Mouse (Mus musculus) MEL (cell line): ENCODE data around the gene Gm11444. TPM values are rescaled to one million over a fixed set of nuclear protein-coding genes. Genes with fewer than 3 reads are reported as not detected.

Experiments
- DNase-seq: peaks from one replicate; pipeline ENCODE4 v3.0.0; 2011; ENCODE audit warnings: low read depth, low spot score
- H3K27ac ChIP-seq: 2 replicates; pipeline ENCODE4 v1.5.1; 2012; ENCODE audit warnings: low read depth, mild to moderate bottlenecking, control low read depth, low read length, moderate library complexity; ENCODE audit not compliant: control insufficient read depth
- H3K27me3 ChIP-seq, 2 experiments: fragments of 150-350 bp in 1 of 2; sonication (generic) in 1 of 2; 2 replicates each; pipeline ENCODE4 v1.6.1; 2012; ENCODE audit warnings: low read length in 2 of 2, mild to moderate bottlenecking in 2 of 2, improper control_type of control experiment in 1 of 2, moderate library complexity in 1 of 2; ENCODE audit not compliant: insufficient read depth in 2 of 2, control insufficient read depth in 1 of 2
- H3K36me3 ChIP-seq, 2 experiments: 2 replicates each; pipeline ENCODE4 v1.6.1; 2012 to 2014; ENCODE audit warnings: low read length in 2 of 2, improper control_type of control experiment in 1 of 2, inconsistent platforms in 1 of 2, mild to moderate bottlenecking in 1 of 2; ENCODE audit not compliant: insufficient read depth in 2 of 2, control insufficient read depth in 1 of 2
- H3K4me1 ChIP-seq, 2 experiments: fragments of 150-350 bp in 1 of 2; sonication (generic) in 1 of 2; 2 replicates each; pipeline ENCODE4 v1.6.1; 2012; ENCODE audit warnings: low read length in 2 of 2, improper control_type of control experiment in 1 of 2, mild to moderate bottlenecking in 1 of 2; ENCODE audit not compliant: insufficient read depth in 2 of 2, control insufficient read depth in 1 of 2
- H3K4me3 ChIP-seq, 2 experiments: fragments of 150-350 bp in 1 of 2; sonication (generic) in 1 of 2; 2 replicates each; pipeline ENCODE4 v1.5.1; 2012; ENCODE audit warnings: low read depth in 2 of 2, low read length in 2 of 2, mild to moderate bottlenecking in 2 of 2, moderate library complexity in 2 of 2, control low read depth in 1 of 2, improper control_type of control experiment in 1 of 2; ENCODE audit not compliant: control insufficient read depth in 1 of 2, insufficient read depth in 1 of 2
- H3K79me2 ChIP-seq: 2 replicates; pipeline ENCODE4 v1.6.1; 2012; ENCODE audit warnings: mild to moderate bottlenecking, low read length, moderate library complexity; ENCODE audit not compliant: control insufficient read depth, poor library complexity, insufficient read depth
- H3K9ac ChIP-seq: 2 replicates; pipeline ENCODE4 v1.6.1; 2012; ENCODE audit warnings: low read depth, mild to moderate bottlenecking, control low read depth, low read length, moderate library complexity; ENCODE audit not compliant: control insufficient read depth, poor library complexity, severe bottlenecking
- H3K9me3 ChIP-seq: fragments of 150-350 bp; sonication (generic); replicated peaks from 2 replicates; pipeline ENCODE4 v1.6.1; 2012; ENCODE audit warnings: mild to moderate bottlenecking, low read length, improper control_type of control experiment, moderate library complexity; ENCODE audit not compliant: insufficient read depth
- BHLHE40 ChIP-seq: IDR thresholded peaks from 2 replicates; pipeline ENCODE4 v1.6.1; 2012; ENCODE audit warnings: low read depth, mild to moderate bottlenecking, inconsistent platforms, low read length, improper control_type of control experiment, borderline replicate concordance
- CHD1 ChIP-seq: IDR thresholded peaks from 2 replicates; pipeline ENCODE4 v1.6.1; 2012; ENCODE audit warnings: low read depth, mild to moderate bottlenecking, inconsistent platforms, low read length, improper control_type of control experiment
- CHD2 ChIP-seq: IDR thresholded peaks from 2 replicates; pipeline ENCODE4 v1.6.1; 2011; ENCODE audit warnings: low read length, improper control_type of control experiment
- CTCF ChIP-seq, 3 experiments: IDR thresholded peaks in 2 of 3; conservative IDR thresholded peaks in 1 of 3; 2 replicates each; pipeline ENCODE4 v1.5.1; 2011 to 2012; ENCODE audit warnings: low read length in 3 of 3, low read depth in 2 of 3, mild to moderate bottlenecking in 2 of 3, improper control_type of control experiment in 1 of 3, inconsistent platforms in 1 of 3, mixed read lengths in 1 of 3, moderate library complexity in 1 of 3; ENCODE audit not compliant: control insufficient read depth in 1 of 3, insufficient read depth in 1 of 3, poor library complexity in 1 of 3, severe bottlenecking in 1 of 3
- EP300 ChIP-seq, 2 experiments: IDR thresholded peaks; 2 replicates each; pipeline ENCODE4 v1.6.1; 2011; ENCODE audit warnings: improper control_type of control experiment in 2 of 2, low read length in 2 of 2, low read depth in 1 of 2, mild to moderate bottlenecking in 1 of 2
- ETS1 ChIP-seq: IDR thresholded peaks from 2 replicates; pipeline ENCODE4 v1.6.1; 2012; ENCODE audit warnings: low read depth, mild to moderate bottlenecking, inconsistent platforms, low read length, improper control_type of control experiment, moderate library complexity
- GABPA ChIP-seq: IDR thresholded peaks from 2 replicates; pipeline ENCODE4 v1.6.1; 2012; ENCODE audit warnings: low read depth, mild to moderate bottlenecking, inconsistent platforms, low read length, improper control_type of control experiment, moderate library complexity
- GATA1 ChIP-seq: IDR thresholded peaks from 2 replicates; pipeline ENCODE4 v1.6.1; 2011; ENCODE audit warnings: low read depth, low read length, improper control_type of control experiment
- HCFC1 ChIP-seq: IDR thresholded peaks from 2 replicates; pipeline ENCODE4 v1.6.1; 2012; ENCODE audit warnings: low read depth, mild to moderate bottlenecking, inconsistent platforms, low read length, improper control_type of control experiment, moderate library complexity
- JUND ChIP-seq: IDR thresholded peaks from 2 replicates; pipeline ENCODE4 v1.6.1; 2011; ENCODE audit warnings: low read depth, mild to moderate bottlenecking, improper control_type of control experiment, low read length
- KAT2A ChIP-seq: conservative IDR thresholded peaks from 2 replicates; pipeline ENCODE4 v1.6.1; 2012; ENCODE audit warnings: low read depth, low read length, improper control_type of control experiment, inconsistent platforms
- MAFK ChIP-seq: IDR thresholded peaks from 2 replicates; pipeline ENCODE4 v1.6.1; 2011; ENCODE audit warnings: low read depth, mild to moderate bottlenecking, low read length, improper control_type of control experiment, borderline replicate concordance
- MAX ChIP-seq: IDR thresholded peaks from 2 replicates; pipeline ENCODE4 v1.6.1; 2011; ENCODE audit warnings: low read length, improper control_type of control experiment
- MEF2A ChIP-seq: IDR thresholded peaks from 2 replicates; pipeline ENCODE4 v1.6.1; 2014; ENCODE audit warnings: low read depth, mild to moderate bottlenecking, inconsistent platforms, low read length, improper control_type of control experiment; ENCODE audit not compliant: poor library complexity, insufficient replicate concordance, severe bottlenecking; ENCODE audit errors: extremely low read depth
- MXI1 ChIP-seq: IDR thresholded peaks from 2 replicates; pipeline ENCODE4 v1.6.1; 2011; ENCODE audit warnings: mild to moderate bottlenecking, low read depth, low read length, improper control_type of control experiment
- MYC ChIP-seq: IDR thresholded peaks from 2 replicates; pipeline ENCODE4 v1.6.1; 2011; ENCODE audit warnings: low read depth, mild to moderate bottlenecking, low read length, improper control_type of control experiment, moderate library complexity
- NELFE ChIP-seq: IDR thresholded peaks from 2 replicates; pipeline ENCODE4 v1.6.1; 2011; ENCODE audit warnings: low read depth, low read length, improper control_type of control experiment
- NRF1 ChIP-seq: IDR thresholded peaks from 2 replicates; pipeline ENCODE4 v1.6.1; 2014; ENCODE audit warnings: low read depth, mild to moderate bottlenecking, inconsistent platforms, low read length, improper control_type of control experiment, moderate library complexity; ENCODE audit not compliant: poor library complexity, insufficient read depth, severe bottlenecking
- POLR2A ChIP-seq, 2 experiments: IDR thresholded peaks; 2 replicates each; pipeline ENCODE4 v1.6.1; 2011 to 2012; ENCODE audit warnings: low read length in 2 of 2, mild to moderate bottlenecking in 2 of 2, control low read depth in 1 of 2, improper control_type of control experiment in 1 of 2, low read depth in 1 of 2, moderate library complexity in 1 of 2; ENCODE audit not compliant: control insufficient read depth in 1 of 2, insufficient read depth in 1 of 2, poor library complexity in 1 of 2
- POLR2AphosphoS2 ChIP-seq: IDR thresholded peaks from 2 replicates; pipeline ENCODE4 v1.6.1; 2011; ENCODE audit warnings: low read length, improper control_type of control experiment
- POLR2AphosphoS5 ChIP-seq: IDR thresholded peaks from 2 replicates; pipeline ENCODE4 v1.6.1; 2012; ENCODE audit warnings: low read depth, borderline replicate concordance, mild to moderate bottlenecking, inconsistent platforms, low read length, moderate library complexity, mixed read lengths
- RAD21 ChIP-seq: IDR thresholded peaks from 2 replicates; pipeline ENCODE4 v1.6.1; 2011; ENCODE audit warnings: mild to moderate bottlenecking, low read depth, low read length, improper control_type of control experiment
- SIN3A ChIP-seq: IDR thresholded peaks from 2 replicates; pipeline ENCODE4 v1.6.1; 2012; ENCODE audit warnings: low read length, improper control_type of control experiment, inconsistent platforms
- SMC3 ChIP-seq: IDR thresholded peaks from 2 replicates; pipeline ENCODE4 v1.6.1; 2011; ENCODE audit warnings: low read depth, low read length, improper control_type of control experiment
- TAL1 ChIP-seq: IDR thresholded peaks from 2 replicates; pipeline ENCODE4 v1.6.1; 2012; ENCODE audit warnings: mild to moderate bottlenecking, inconsistent platforms, low read length, moderate library complexity, mixed read lengths
- TBP ChIP-seq: IDR thresholded peaks from 2 replicates; pipeline ENCODE4 v1.8.0; 2011; ENCODE audit warnings: low read depth, low read length, improper control_type of control experiment
- TCF12 ChIP-seq: IDR thresholded peaks from 2 replicates; pipeline ENCODE4 v1.6.1; 2014; ENCODE audit warnings: low read depth, mild to moderate bottlenecking, inconsistent platforms, low read length, improper control_type of control experiment, moderate library complexity
- UBTF ChIP-seq: IDR thresholded peaks from 2 replicates; pipeline ENCODE4 v1.6.1; 2012; ENCODE audit warnings: low read depth, mild to moderate bottlenecking, inconsistent platforms, low read length, improper control_type of control experiment, moderate library complexity, borderline replicate concordance; ENCODE audit not compliant: insufficient read depth
- USF1 ChIP-seq: IDR thresholded peaks from 2 replicates; pipeline ENCODE4 v1.6.1; 2014; ENCODE audit warnings: low read depth, mild to moderate bottlenecking, inconsistent platforms, low read length, improper control_type of control experiment, moderate library complexity
- USF2 ChIP-seq, 2 experiments: IDR thresholded peaks; 2 replicates each; pipeline ENCODE4 v1.6.1; 2011 to 2012; ENCODE audit warnings: improper control_type of control experiment in 2 of 2, low read length in 2 of 2, borderline replicate concordance in 1 of 2, inconsistent platforms in 1 of 2, low read depth in 1 of 2, mild to moderate bottlenecking in 1 of 2; ENCODE audit not compliant: insufficient read depth in 1 of 2
- ZC3H11A ChIP-seq: IDR thresholded peaks from 2 replicates; pipeline ENCODE4 v1.6.1; 2012; ENCODE audit warnings: low read depth, mild to moderate bottlenecking, inconsistent platforms, low read length, improper control_type of control experiment
- ZKSCAN1 ChIP-seq: IDR thresholded peaks from 2 replicates; pipeline ENCODE4 v1.6.1; 2012; ENCODE audit warnings: low read depth, mild to moderate bottlenecking, inconsistent platforms, low read length, improper control_type of control experiment, moderate library complexity
- ZMIZ1 ChIP-seq: IDR thresholded peaks from 2 replicates; pipeline ENCODE4 v1.6.1; 2012; ENCODE audit warnings: low read depth, mild to moderate bottlenecking, inconsistent platforms, low read length, improper control_type of control experiment, moderate library complexity
- ZNF384 ChIP-seq: IDR thresholded peaks from 2 replicates; pipeline ENCODE4 v1.6.1; 2012; ENCODE audit warnings: low read depth, mild to moderate bottlenecking, inconsistent platforms, low read length, improper control_type of control experiment
- polyA plus RNA-seq, 2 experiments: library from polyadenylated mRNA; stranded (reverse) in 1 of 2; unstranded in 1 of 2; fragments of >175 nt in 1 of 2; fragments of >200 nt in 1 of 2; gene quantifications; 2 replicates each; pipeline versions ENCODE4 v1.2.1 to v1.2.4; 2012; ENCODE audit warnings: low replicate concordance in 2 of 2, low read depth in 1 of 2; ENCODE audit not compliant: insufficient read length in 2 of 2, insufficient read depth in 1 of 2, missing spikeins in 1 of 2
- total RNA-seq: library from RNA; depleted of rRNA; stranded (reverse); fragments of 300-350 nt; gene quantifications from 2 replicates; pipeline ENCODE4 v1.2.3, GENCODE M21; 2012

Gene Gm11444
- total and polyA plus RNA-seq, 3 experiments, result 0.21 TPM; not detected in 2

DNA sequence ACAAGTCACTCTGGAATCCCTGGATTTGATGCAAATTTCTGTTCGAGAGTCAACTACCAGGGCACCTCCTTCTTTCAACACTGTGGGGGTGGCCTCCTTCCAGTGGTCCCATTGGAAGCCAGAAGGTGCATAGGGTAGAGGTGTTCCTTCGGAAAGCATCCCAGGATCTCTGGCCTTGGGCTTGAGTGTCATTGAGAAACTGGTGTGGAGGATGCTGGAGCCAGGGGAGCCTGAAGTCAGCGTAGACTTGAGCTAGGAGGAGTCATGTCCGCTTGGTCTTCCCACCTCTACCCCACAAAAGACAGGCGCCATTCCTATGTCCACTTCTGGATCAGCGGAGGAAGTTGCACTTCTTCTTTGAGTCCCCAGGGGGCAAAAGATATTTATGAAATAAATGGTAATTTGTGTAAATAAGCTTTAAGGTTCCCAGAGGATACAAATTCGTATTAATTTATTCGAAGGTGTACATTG is 8.9 kb downstream of the Gm11444 start:
- peak overlapping the region; percentile 83 for H3K9ac ChIP-seq

DNA sequence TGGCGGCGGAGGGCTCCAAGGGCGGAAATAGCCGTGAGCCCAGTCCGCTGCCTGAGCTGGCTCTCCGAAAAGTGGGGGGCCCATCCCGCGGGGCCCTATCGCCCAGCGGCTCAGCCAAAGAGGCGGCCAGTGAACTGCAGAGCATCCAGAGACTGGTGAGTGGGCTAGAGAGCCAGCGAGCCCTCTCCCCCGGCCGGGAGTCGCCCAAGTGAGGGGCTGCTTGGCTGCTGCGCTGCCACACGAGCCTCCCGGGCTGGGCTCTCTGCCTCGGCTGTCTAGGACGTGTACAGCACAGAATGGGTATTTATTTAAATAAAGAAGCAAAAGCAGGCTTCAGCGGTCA is 9.4 kb downstream of the Gm11444 start:
- Histone ChIP-seq H3K4me1 (no peaks in the 10 kb centered on the region; a peak in 1 of 4 replicates), H3K27ac (no peak overlapping the region)

More for the DNA sequence above, 8.9 kb downstream of the Gm11444 start:
- H3K79me2 ChIP-seq, result no peaks in the 10 kb centered on the region; the same call in 1 of the 2 replicates
- TF ChIP-seq ZKSCAN1, result no peak
- TF ChIP-seq EP300 (IDR thresholded peaks at IDR 0.05; ENCODE audit: low read depth in 1 of 2, low read length in 2 of 2), result no peak
- TF ChIP-seq MAX, result no peak
- no peak for TF ChIP-seq POLR2AphosphoS5
- TF ChIP-seq CHD2, result no peak
- TF ChIP-seq GABPA, result no peak
- no peak for TF ChIP-seq NELFE
- no peak for TF ChIP-seq TBP
- TF ChIP-seq ZNF384, result no peak
- no peak for TF ChIP-seq MAFK
- TF ChIP-seq SMC3, result peak; percentile 45
- no peak for TF ChIP-seq TCF12
- no peak for TF ChIP-seq POLR2AphosphoS2
- TF ChIP-seq HCFC1, result no peak
- no peak for TF ChIP-seq JUND
- peak in 2 of 3 experiments; percentile 41 to 45; a peak in 3 of 6 replicates for TF ChIP-seq CTCF (IDR thresholded peaks at IDR 0.05 in 2 of 3, conservative IDR thresholded peaks at IDR 0.05 in 1 of 3; ENCODE audit: control insufficient read depth in 1 of 3, insufficient read depth in 1 of 3, low read depth in 2 of 3, low read length in 3 of 3, poor library complexity in 1 of 3, severe bottlenecking in 1 of 3)
- TF ChIP-seq RAD21, result peak; percentile 36
- TF ChIP-seq KAT2A, result no peak
- no peak for TF ChIP-seq ZMIZ1
- no peak for TF ChIP-seq TAL1
- no peak for TF ChIP-seq MXI1
- TF ChIP-seq NRF1, result no peak
- TF ChIP-seq USF1, result no peak
- TF ChIP-seq, all 39 proteins: peak for 3
- Histone ChIP-seq H3K9me3 (no peaks in the 10 kb centered on the region), H3K27ac (no peak overlapping the region), H3K36me3 (no peaks in the 10 kb centered on the region), H3K4me1 (no peaks in the 10 kb centered on the region; a peak in 1 of 4 replicates), H3K27me3 (no peaks in the 10 kb centered on the region), H3K4me3 (peak overlapping the region; percentile 88 to 100; a peak in 3 of 4 replicates)
- DNase-seq, result peak; percentile 68

More for the DNA sequence above, 9.4 kb downstream of the Gm11444 start:
- no peak for DNase-seq
- Histone ChIP-seq H3K36me3 (no peaks in the 10 kb centered on the region), H3K9ac (no peak overlapping the region), H3K79me2 (no peaks in the 10 kb centered on the region; the same call in 1 of the 2 replicates), H3K27me3 (no peaks in the 10 kb centered on the region), H3K9me3 (no peaks in the 10 kb centered on the region), H3K4me3 (no peak overlapping the region)
- TF ChIP-seq EP300 (IDR thresholded peaks at IDR 0.05; ENCODE audit: low read depth in 1 of 2, low read length in 2 of 2) (no peak), ZMIZ1 (no peak), GATA1 (no peak), MEF2A (no peak), CHD1 (no peak), HCFC1 (no peak), ZC3H11A (no peak), ETS1 (no peak), POLR2A (IDR thresholded peaks at IDR 0.05; ENCODE audit: control insufficient read depth in 1 of 2, insufficient read depth in 1 of 2, low read depth in 1 of 2, low read length in 2 of 2, poor library complexity in 1 of 2) (no peak), MAFK (no peak), MYC (no peak), POLR2AphosphoS5 (no peak), TCF12 (no peak), USF1 (no peak), MAX (no peak), USF2 (IDR thresholded peaks at IDR 0.05; ENCODE audit: borderline replicate concordance in 1 of 2, insufficient read depth in 1 of 2, low read depth in 1 of 2, low read length in 2 of 2) (no peak), SIN3A (no peak), GABPA (no peak), BHLHE40 (no peak), UBTF (no peak)
